Mouse (Mus musculus) NIH3T3 (cell line): Measurements from ENCODE around the gene Tex35.

ENCODE experiments used
- DNase-seq: peaks from one replicate; pipeline ENCODE4 v3.0.0-alpha.2; 2012; ENCODE audit warnings: low read depth

Tex35 gene

DNA sequence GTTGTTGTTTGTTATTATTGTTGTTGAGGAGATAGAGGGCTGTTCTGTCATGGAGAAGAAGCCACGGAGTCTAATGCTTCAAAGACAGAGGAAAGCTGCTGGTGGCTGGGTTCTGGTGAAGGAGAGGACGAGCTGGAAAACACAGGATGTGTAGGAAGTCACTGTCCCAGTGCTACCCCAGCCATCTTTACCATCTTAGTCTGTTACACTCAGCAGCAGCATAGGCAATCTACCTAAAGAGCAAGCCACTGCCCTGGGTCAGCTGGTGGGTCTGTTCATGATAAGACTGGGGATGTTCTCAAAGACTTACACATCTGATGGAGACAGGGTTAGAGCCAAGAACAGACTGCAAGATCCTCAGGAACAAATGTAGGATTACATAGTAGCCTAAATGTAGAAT is 58.6 kb downstream of the Tex35 start:
- DNase-seq = no peak
